Mouse (Mus musculus): ENCODE data around the gene Jam2. TPM values are rescaled to one million over a fixed set of nuclear protein-coding genes. Genes with fewer than 3 reads are reported as not detected.

Jam2 gene
- polyA plus RNA-seq, 1 experiment from 2014 or later: 24.5 TPM

DNA sequence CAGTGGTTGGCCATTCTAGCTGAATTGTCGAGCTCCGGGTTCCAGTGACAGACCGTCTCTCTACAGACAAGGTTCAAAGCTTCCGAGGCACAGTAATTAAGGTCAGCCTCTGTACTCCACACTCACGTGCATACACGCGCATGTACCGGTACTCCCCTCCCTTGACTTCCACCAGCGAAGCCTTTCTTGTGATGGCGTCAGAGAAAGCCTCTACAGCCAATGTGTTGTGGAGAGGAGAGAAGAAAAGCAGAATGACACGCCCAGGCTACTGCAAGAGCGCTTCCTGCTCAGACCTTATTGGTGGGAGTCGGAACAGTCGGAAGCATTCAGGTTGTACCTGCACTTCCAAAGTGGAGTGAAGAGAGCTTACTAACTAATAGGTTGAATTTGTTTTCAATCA, 19.5 kb downstream of the Jam2 start:
- peaks cover 5% of the 10 kb centered on the region; the same call in 1 of the 2 replicates for H3K9me3 ChIP-seq
- no peaks in the 10 kb centered on the region for H3K4me1 ChIP-seq (replicated peaks)
- no peak for ATAC-seq (ENCODE audit: low read depth)
- no peak overlapping the region for H3K27ac ChIP-seq (replicated peaks)
- peaks cover 5% of the 10 kb centered on the region; the same call in 1 of the 2 replicates for H3K36me3 ChIP-seq
- H3K27me3 ChIP-seq: no peaks in the 10 kb centered on the region
- no peak overlapping the region for H3K4me2 ChIP-seq
- no peak overlapping the region for H3K9ac ChIP-seq
- 88% methylated on average over 14 of the region's 14 CpGs for WGBS
- no peak overlapping the region for H3K4me3 ChIP-seq

- H3K4me3 ChIP-seq: no peak overlapping the region
- H3K4me1 ChIP-seq (replicated peaks): no peaks in the 10 kb centered on the region
- WGBS: 63% methylated on average over 3 of the region's 3 CpGs
- no peak overlapping the region for H3K27ac ChIP-seq (replicated peaks)
- H3K36me3 ChIP-seq: peaks cover 5% of the 10 kb centered on the region; the same call in 1 of the 2 replicates
- H3K9me3 ChIP-seq: peaks cover 5% of the 10 kb centered on the region; the same call in 1 of the 2 replicates
- no peak overlapping the region for H3K4me2 ChIP-seq
- H3K9ac ChIP-seq: no peak overlapping the region
- H3K27me3 ChIP-seq: no peaks in the 10 kb centered on the region
- no peak for ATAC-seq (ENCODE audit: low read depth)
These were observed 21.4 kb downstream of the Jam2 start for GRCm38 (mm10) chr16:84795337-84795736.

DNA sequence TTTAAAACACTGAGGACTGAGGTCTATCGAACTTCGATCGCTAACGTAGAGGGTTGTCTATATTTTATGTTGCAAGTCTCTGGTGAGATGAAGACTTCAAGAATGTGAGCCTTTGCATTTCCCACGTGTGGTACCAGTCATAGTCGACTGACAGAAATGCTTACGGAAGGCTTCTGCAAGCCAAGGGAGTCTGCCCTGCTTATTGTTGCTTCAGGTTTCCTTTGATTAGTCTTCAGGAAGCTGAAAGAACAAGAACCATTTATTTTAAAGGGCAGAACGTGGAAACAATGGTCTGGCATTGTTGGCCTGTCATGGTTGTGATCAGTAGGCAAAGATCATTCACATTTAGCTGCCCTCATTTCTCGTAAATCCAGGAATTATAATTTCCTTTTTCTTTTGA, 22.8 kb downstream of the Jam2 start:
- Histone ChIP-seq H3K27me3 (no peaks in the 10 kb centered on the region), H3K4me1 (replicated peaks) (no peaks in the 10 kb centered on the region), H3K4me2 (no peak overlapping the region), H3K9ac (no peak overlapping the region), H3K27ac (replicated peaks) (no peak overlapping the region), H3K9me3 (no peaks in the 10 kb centered on the region), H3K4me3 (no peak overlapping the region), H3K36me3 (no peaks in the 10 kb centered on the region)
- 62% methylated on average over 9 of the region's 9 CpGs for WGBS
- ATAC-seq (ENCODE audit: low read depth): no peak

DNA sequence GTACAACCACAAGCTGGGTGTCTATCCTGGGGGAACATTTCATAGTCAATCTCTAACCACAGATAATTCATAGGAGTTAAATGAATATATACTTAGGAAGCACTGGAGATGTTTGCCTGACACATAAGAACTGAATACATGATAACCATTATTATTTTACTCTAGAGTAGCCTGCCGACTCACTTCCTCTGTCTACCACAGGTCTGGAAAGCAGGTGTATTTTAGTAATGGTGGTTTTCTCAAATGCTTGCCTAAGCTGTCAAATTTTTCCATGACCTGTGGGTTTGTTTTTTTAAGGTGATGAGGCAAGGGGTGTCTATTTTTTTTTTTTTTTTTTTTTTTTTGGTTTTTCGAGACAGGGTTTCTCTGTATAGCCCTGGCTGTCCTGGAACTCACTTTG, 26.1 kb downstream of the Jam2 start:
- no peak overlapping the region for H3K4me2 ChIP-seq
- 91% methylated on average over 1 of the region's 2 CpGs for WGBS
- no peak overlapping the region for H3K9ac ChIP-seq
- no peak for ATAC-seq (ENCODE audit: low read depth)
- H3K27me3 ChIP-seq: no peaks in the 10 kb centered on the region
- 0 out of 2 replicates have a peak, but pooled peaks cover 3% of the 10 kb centered on the region for H3K4me1 ChIP-seq (replicated peaks)
- no peak overlapping the region for H3K4me3 ChIP-seq
- H3K36me3 ChIP-seq: no peaks in the 10 kb centered on the region
- H3K27ac ChIP-seq (replicated peaks): no peak overlapping the region
- no peaks in the 10 kb centered on the region for H3K9me3 ChIP-seq

DNA sequence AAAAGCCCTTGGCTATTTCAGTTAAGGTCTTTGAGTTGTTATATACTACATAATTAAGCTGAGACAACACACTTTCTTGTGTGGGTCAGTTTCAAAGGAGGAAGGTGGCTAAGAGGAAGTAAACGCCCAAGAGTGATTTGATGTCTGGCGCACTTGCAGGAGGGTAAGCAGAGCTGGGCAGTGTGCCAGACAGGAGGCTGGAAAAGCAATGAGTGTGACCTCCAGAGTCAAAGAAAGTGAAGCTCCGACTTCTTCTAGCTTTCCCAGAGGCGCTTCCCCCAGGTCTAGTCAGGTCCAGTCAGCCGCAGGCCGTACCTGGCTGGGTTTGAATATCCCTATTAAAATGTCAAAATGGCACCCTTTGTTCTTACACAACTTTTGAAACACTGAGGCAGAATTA, 28.3 kb downstream of the Jam2 start:
- Histone ChIP-seq H3K4me2 (no peak overlapping the region), H3K9me3 (no peaks in the 10 kb centered on the region), H3K27ac (replicated peaks) (no peak overlapping the region), H3K4me1 (replicated peaks) (0 out of 2 replicates have a peak, but pooled peaks cover 3% of the 10 kb centered on the region), H3K4me3 (no peak overlapping the region), H3K27me3 (no peaks in the 10 kb centered on the region), H3K36me3 (peaks cover 6% of the 10 kb centered on the region), H3K9ac (no peak overlapping the region)
- ATAC-seq (ENCODE audit: low read depth): no peak
- WGBS: 76% methylated on average over 6 of the region's 6 CpGs

GRCm38 (mm10) chr16:84804866-84805265, 30.9 kb downstream of the Jam2 start:
- H3K27me3 ChIP-seq: no peaks in the 10 kb centered on the region
- no peaks in the 10 kb centered on the region for H3K9me3 ChIP-seq
- no peak overlapping the region for H3K9ac ChIP-seq
- peaks cover 24% of the 10 kb centered on the region for H3K36me3 ChIP-seq
- H3K27ac ChIP-seq (replicated peaks): no peak overlapping the region
- H3K4me2 ChIP-seq: no peak overlapping the region
- ATAC-seq (ENCODE audit: low read depth): no peak
- H3K4me1 ChIP-seq (replicated peaks): 0 out of 2 replicates have a peak, but pooled peaks cover 3% of the 10 kb centered on the region
- 84% methylated on average over 5 of the region's 5 CpGs for WGBS
- no peak overlapping the region for H3K4me3 ChIP-seq

DNA sequence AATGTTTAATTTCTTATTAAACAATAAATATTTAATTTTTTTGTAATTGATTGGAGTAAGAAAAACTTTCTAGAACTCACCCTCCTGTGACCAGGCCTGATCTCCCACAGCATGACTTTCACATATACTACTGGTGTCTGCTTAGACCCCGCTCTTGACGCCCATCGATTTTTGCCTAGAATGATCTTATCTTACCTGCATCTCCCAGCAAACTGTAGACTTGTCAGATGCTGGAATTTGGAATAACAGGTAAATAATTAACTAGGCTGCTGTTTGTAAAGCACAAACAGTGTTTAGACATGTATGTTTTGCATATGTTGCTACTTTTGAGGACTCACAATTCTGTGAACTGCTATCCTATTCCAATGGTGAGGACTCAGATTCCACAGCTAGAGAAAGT, 32.3 kb downstream of the Jam2 start:
- H3K4me3 ChIP-seq: no peak overlapping the region
- no peak overlapping the region for H3K4me2 ChIP-seq
- no peak for ATAC-seq (ENCODE audit: low read depth)
- 98% methylated on average over 3 of the region's 3 CpGs for WGBS
- H3K36me3 ChIP-seq: peaks cover 32% of the 10 kb centered on the region
- no peaks in the 10 kb centered on the region for H3K9me3 ChIP-seq
- H3K9ac ChIP-seq: no peak overlapping the region
- 0 out of 2 replicates have a peak, but pooled peaks cover 3% of the 10 kb centered on the region for H3K4me1 ChIP-seq (replicated peaks)
- H3K27me3 ChIP-seq: no peaks in the 10 kb centered on the region
- no peak overlapping the region for H3K27ac ChIP-seq (replicated peaks)

GRCm38 (mm10) chr16:84807874-84808273, 34.0 kb downstream of the Jam2 start:
- WGBS: 92% methylated on average over 7 of the region's 7 CpGs
- Histone ChIP-seq H3K4me3 (no peak overlapping the region), H3K36me3 (peaks cover 34% of the 10 kb centered on the region), H3K27ac (replicated peaks) (no peak overlapping the region), H3K9ac (no peak overlapping the region), H3K27me3 (no peaks in the 10 kb centered on the region), H3K4me1 (replicated peaks) (no peaks in the 10 kb centered on the region), H3K9me3 (no peaks in the 10 kb centered on the region), H3K4me2 (no peak overlapping the region)
- no peak for ATAC-seq (ENCODE audit: low read depth)

DNA sequence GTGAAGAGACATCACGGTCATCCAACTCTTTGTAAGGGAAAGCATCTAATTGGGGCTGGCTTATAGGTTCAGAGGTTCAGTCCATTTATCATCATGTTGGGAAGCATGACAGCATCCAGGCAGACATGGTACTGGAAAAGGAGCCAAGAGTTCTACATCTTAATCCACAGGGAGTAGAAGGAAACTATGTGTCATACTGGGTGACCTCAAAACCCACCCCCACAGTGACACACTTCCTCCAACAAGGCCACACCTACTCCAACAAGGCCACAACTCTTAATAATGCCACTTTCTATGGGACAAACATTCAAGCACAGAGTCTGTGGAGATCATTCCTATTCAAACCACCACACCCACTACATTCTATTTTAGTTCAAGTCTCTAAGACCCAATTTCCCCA, 36.3 kb downstream of the Jam2 start:
- Histone ChIP-seq H3K4me1 (replicated peaks) (no peaks in the 10 kb centered on the region), H3K4me3 (no peak overlapping the region), H3K9me3 (no peaks in the 10 kb centered on the region), H3K27ac (replicated peaks) (no peak overlapping the region), H3K4me2 (no peak overlapping the region), H3K36me3 (peaks cover 34% of the 10 kb centered on the region), H3K27me3 (no peaks in the 10 kb centered on the region), H3K9ac (no peak overlapping the region)
- ATAC-seq (ENCODE audit: low read depth): no peak
- 91% methylated on average over 1 of the region's 1 CpGs for WGBS

DNA sequence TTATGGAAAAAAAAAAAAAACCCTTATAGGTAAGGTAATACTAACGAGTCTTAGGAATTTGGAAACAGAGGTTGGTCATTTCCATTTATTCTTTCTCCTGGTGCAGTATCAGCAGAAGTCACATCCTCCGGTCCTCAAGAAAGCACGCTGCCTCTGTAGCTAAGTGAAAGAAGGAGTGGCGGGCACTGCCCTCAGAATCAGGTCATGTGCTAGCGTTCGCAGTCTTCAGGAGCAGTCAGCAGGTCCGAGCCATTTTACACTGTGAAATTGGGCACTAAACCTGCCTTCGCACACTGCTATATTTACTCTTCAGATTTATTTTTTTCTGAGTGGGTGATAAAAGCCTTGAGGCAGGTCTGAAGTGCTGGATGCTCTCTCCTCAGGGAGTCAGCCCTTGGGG, 39.9 kb downstream of the Jam2 start:
- ATAC-seq (ENCODE audit: low read depth): no peak
- H3K4me3 ChIP-seq: no peak overlapping the region
- H3K27ac ChIP-seq (replicated peaks): no peak overlapping the region
- no peak overlapping the region for H3K4me2 ChIP-seq
- H3K36me3 ChIP-seq: peaks cover 16% of the 10 kb centered on the region
- 88% methylated on average over 8 of the region's 8 CpGs for WGBS
- H3K9me3 ChIP-seq: no peaks in the 10 kb centered on the region
- H3K27me3 ChIP-seq: no peaks in the 10 kb centered on the region
- no peak overlapping the region for H3K9ac ChIP-seq
- H3K4me1 ChIP-seq (replicated peaks): no peaks in the 10 kb centered on the region

DNA sequence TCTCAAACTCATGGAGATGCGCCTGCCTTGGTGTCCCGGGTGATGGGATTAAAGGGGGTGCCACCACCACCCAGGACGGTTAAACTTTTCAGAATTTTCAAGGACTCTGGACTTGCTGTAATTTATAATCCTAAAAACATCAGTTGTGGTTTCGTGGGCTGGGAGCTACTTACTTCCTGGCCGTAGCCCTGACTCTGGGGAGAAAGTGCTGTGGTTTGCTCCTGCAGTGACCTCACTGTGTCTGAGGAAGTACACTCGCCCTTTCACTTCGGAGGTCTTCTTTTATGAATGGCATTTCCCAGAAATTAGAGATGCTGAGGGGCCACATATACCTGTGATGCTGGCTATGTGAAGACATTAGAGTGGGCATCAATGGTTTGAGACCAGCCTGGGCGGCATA, 40.6 kb downstream of the Jam2 start:
- 80% methylated on average over 8 of the region's 8 CpGs for WGBS

DNA sequence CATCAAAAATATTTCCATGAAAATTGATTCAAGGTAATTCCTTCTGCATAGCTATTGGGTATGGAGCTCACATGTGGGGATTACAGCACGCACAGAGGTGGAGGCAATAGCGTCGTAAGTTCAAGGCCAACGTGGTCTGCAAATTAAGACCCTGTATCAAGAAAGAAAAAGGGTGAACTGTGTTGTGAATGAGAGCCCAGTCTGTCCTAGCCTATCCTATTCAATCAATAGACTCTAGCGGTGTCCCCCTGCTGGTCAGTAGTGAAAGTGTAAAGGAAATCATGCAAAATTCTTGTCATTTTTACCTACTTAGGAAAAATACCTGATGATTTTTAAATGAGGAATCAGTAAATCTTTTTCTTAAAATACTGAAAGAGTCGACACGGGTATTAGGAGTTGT, 43.5 kb downstream of the Jam2 start:
- peaks cover 25% of the 10 kb centered on the region for H3K36me3 ChIP-seq
- no peak overlapping the region for H3K9ac ChIP-seq
- no peaks in the 10 kb centered on the region for H3K9me3 ChIP-seq
- H3K4me3 ChIP-seq: no peak overlapping the region
- no peaks in the 10 kb centered on the region for H3K4me1 ChIP-seq (replicated peaks)
- no peak overlapping the region for H3K27ac ChIP-seq (replicated peaks)
- ATAC-seq (ENCODE audit: low read depth): peak; percentile 76; the same call in 1 of the 2 replicates
- no peak overlapping the region for H3K4me2 ChIP-seq
- WGBS: 38% methylated on average over 7 of the region's 7 CpGs
- H3K27me3 ChIP-seq: no peaks in the 10 kb centered on the region

More for the DNA sequence above, 40.6 kb downstream of the Jam2 start:
- Histone ChIP-seq H3K36me3 (peaks cover 18% of the 10 kb centered on the region), H3K4me1 (replicated peaks) (no peaks in the 10 kb centered on the region), H3K4me3 (no peak overlapping the region), H3K4me2 (no peak overlapping the region), H3K9ac (no peak overlapping the region), H3K27ac (replicated peaks) (no peak overlapping the region), H3K27me3 (no peaks in the 10 kb centered on the region), H3K9me3 (no peaks in the 10 kb centered on the region)
- no peak for ATAC-seq (ENCODE audit: low read depth)

GRCm38 (mm10) chr16:84825009-84825408, 51.1 kb downstream of the Jam2 start:
- ATAC-seq (ENCODE audit: low read depth): peak; percentile 65; the same call in 1 of the 2 replicates
- no peak overlapping the region for H3K4me2 ChIP-seq

More at GRCm38 (mm10) chr16:84825009-84825408, 51.1 kb downstream of the Jam2 start:
- H3K9me3 ChIP-seq: no peaks in the 10 kb centered on the region
- H3K4me1 ChIP-seq (replicated peaks): no peaks in the 10 kb centered on the region
- 74% methylated on average over 6 of the region's 6 CpGs for WGBS
- H3K27ac ChIP-seq (replicated peaks): no peak overlapping the region
- peaks cover 82% of the 10 kb centered on the region for H3K36me3 ChIP-seq
- H3K4me3 ChIP-seq: no peak overlapping the region
- no peak overlapping the region for H3K9ac ChIP-seq
- no peaks in the 10 kb centered on the region for H3K27me3 ChIP-seq

Data from neural tube, embryonic 13.5 days (tissue).